Mouse (Mus musculus) CD4-positive helper T cell, adult 2 months (primary cell): ENCODE data around the gene Mmp17.

Experiments
- DNase-seq: peaks from one replicate; pipeline ENCODE4 v3.0.0-alpha.2; 2012; ENCODE audit warnings: low read depth, missing footprints, low spot score

The Mmp17 gene

DNA sequence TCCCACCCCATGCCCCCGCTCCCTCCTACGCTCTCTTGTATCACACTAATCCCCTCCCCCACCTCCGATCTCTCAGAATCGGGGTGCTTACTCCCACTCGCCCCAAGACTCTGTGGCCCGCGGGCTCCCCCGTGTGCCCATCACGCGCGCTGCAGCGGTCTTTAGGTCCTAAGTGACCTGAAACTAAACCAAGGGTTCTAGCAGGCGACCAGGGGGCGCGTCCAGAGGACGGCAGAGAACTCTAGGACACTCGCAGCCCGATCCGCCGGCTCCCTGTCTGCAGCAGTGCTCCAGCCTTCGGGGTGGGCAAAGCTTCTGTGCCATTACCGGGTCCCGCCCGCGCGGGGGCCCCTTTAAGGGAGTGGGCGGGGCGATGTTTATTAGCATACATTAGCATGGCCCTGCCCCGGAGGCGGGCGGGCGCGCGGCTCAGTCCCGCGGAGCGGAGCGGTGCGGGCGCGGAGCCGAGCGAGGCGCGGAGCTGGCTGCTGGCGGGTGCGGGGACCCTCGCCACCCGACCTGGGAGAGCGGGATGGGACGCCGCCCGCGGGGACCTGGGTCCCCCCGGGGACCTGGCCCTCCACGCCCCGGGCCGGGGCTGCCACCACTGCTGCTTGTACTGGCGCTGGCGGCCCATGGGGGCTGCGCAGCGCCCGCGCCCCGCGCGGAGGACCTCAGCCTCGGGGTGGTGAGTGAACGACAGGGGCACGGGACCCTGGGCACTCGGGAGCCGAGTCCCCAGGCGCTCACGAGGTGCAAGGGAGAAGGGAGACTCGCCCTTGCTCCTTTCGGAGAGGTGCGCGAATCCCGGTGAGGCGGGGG lies at the start of gene Mmp17:
Gene Mmp17 (plus strand): TSS at position 409 of the 822 bp plus-strand sequence.
- peak; percentile 89 for DNase-seq

- DNase-seq: no peak
These were observed 49.5 kb upstream of the Mmp17 start for GRCm38 (mm10) chr5:129534500-129534899.

DNA sequence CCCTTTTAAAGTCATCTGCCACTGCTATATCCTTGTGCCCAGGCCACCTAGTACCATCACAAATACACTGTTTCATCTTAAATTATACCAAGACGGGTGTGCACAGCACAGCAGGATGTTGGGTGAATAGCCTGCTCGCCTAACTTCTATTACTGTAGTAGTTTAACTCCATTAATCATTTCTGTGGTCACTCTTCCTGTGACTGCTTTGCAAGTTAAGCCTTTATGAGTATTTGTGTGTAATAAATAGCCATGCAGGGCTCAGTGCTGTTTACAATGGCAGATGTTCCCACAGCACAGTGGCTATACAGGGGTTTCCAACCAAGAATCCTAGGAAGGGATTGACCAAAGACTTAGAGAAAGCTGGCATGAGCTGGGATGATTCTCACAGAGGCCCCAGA lies 48.9 kb upstream of the Mmp17 start:
- DNase-seq: no peak

DNA sequence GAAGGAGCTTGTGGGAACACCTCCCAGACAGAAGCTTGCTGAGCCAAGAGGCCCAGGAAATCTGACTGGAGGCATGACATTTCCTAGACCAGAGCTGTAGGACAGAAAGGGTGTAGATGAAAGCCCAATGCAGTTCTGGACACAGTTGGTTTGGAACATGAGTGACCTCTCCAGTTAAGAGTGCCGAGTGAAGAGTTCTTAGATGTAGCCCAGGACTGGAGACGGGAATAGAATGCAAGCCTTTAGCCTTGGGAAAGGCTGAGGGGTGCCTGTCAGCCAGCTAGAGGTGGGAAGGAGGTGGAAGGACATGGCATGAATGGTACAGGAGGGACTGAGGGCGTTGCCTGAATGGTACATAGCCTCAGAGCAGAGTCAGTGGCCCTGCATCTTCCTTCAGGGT lies 48.5 kb upstream of the Mmp17 start:
- DNase-seq: no peak

GRCm38 (mm10) chr5:129538826-129539225 lies 45.1 kb upstream of the Mmp17 start:
- no peak for DNase-seq

- DNase-seq: no peak
These were observed 41.7 kb upstream of the Mmp17 start for GRCm38 (mm10) chr5:129542236-129542635.

GRCm38 (mm10) chr5:129545787-129546186 lies 38.2 kb upstream of the Mmp17 start:
- DNase-seq: no peak

GRCm38 (mm10) chr5:129549716-129550115 lies 34.3 kb upstream of the Mmp17 start:
- no peak for DNase-seq

- no peak for DNase-seq
These were observed 33.2 kb upstream of the Mmp17 start for GRCm38 (mm10) chr5:129550790-129551189.

GRCm38 (mm10) chr5:129551991-129552390 lies 32.0 kb upstream of the Mmp17 start:
- no peak for DNase-seq

- no peak for DNase-seq
These were observed 30.3 kb upstream of the Mmp17 start for GRCm38 (mm10) chr5:129553642-129554041.

DNA sequence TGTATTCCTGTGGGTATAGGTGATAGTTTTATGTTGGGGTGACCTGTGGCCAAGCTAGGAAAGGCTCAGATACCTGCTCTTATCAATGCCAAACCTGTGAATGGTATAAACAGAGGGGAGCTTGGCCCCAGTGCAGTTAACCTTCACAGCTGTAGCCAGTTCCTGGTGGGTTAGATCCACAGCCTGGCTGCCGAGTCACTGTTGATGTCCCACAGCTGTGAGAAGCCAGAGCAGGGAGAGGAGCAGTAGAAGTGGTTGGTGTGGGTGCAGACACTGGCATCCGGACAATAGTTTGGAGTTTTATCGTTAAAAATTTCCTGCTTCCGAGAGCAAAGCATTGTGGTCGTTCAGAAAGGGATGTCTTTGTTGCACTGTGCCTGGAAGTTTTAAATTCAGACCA lies 25.4 kb upstream of the Mmp17 start:
- no peak for DNase-seq

GRCm38 (mm10) chr5:129559283-129559682 lies 24.7 kb upstream of the Mmp17 start:
- DNase-seq: no peak

DNA sequence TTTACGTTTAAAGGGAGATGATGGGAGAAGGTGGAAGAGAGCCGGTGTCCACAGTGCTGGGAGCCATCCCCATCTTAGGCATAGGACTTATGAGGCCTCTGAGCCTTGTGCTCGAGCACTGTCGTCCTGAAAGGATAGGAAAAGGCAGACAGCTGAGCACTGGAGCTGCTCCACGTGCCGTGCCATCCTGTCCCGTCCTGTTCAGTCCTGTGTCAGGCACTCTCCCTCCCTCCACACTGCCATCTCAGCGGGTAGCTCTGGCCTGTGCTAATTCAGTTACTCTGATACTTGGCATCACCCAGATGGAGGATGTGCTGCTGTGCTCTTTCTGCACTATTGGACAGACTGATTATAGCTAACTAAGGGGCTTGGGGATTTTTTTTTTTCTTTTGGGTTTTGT lies 21.6 kb upstream of the Mmp17 start:
- no peak for DNase-seq

DNA sequence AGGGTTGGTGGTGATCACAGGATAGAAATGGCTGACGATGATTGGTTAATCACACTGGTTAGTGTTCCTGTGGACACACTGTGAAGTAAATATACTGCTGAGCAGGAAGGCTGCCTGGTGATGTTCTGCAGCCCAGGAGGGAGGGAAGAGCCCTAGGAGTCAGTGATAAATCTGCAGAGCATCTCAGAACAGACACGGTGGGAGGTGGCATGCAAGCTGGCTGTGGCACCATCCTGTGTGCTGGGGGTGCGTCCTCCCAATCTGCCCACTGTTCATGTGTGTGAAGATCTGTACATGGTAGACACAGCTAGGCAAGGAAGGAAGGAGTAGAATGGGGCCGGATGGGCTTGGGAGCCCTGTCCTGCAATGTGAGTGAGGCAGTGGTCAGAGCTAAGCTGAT lies 15.4 kb upstream of the Mmp17 start:
- DNase-seq: no peak

DNA sequence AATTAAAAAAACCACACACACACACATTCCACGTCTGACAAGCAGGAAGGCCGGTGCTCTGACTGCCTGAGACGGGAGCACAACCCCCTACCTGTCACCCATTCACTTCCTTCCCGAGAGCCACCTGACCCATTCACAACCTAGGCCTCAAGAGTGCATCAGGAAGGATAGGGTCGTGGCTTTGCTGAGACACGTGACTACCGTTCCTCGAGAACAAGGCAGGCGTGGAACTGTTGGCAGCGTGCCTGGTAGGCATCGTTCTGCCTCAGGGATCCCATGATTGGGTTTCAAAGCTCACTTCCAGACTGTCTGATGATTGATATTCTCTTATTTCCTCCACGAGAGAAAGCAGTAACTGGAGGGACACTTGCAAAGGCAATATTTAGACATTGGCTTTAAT lies 5.8 kb upstream of the Mmp17 start:
- DNase-seq: no peak

- DNase-seq: no peak
These were observed 3.9 kb upstream of the Mmp17 start for GRCm38 (mm10) chr5:129580046-129580445.

- no peak for DNase-seq
These were observed 3.4 kb upstream of the Mmp17 start for GRCm38 (mm10) chr5:129580572-129580971.

- DNase-seq: no peak
These were observed 3.0 kb upstream of the Mmp17 start for GRCm38 (mm10) chr5:129581015-129581414.

DNA sequence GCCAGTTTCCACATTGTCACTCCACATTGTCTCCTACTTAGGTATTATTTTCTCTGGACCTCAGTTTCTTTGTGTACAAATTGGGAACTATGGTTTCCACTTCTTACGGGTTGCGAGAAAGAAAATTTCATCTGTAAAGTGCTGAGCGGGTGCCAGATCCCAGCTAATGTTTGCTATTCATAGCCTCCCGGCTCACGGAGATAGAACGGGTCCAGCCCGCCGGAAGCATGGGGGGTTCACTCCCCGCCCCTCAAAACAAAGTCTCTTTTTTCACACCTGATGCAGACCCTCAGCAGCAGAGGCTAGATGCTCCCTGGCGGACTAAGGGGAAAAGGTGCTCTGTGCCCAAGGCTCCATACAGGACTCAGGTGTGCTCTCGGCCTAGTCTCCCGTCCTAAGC lies 638 bp upstream of the Mmp17 start:
- DNase-seq: no peak

DNA sequence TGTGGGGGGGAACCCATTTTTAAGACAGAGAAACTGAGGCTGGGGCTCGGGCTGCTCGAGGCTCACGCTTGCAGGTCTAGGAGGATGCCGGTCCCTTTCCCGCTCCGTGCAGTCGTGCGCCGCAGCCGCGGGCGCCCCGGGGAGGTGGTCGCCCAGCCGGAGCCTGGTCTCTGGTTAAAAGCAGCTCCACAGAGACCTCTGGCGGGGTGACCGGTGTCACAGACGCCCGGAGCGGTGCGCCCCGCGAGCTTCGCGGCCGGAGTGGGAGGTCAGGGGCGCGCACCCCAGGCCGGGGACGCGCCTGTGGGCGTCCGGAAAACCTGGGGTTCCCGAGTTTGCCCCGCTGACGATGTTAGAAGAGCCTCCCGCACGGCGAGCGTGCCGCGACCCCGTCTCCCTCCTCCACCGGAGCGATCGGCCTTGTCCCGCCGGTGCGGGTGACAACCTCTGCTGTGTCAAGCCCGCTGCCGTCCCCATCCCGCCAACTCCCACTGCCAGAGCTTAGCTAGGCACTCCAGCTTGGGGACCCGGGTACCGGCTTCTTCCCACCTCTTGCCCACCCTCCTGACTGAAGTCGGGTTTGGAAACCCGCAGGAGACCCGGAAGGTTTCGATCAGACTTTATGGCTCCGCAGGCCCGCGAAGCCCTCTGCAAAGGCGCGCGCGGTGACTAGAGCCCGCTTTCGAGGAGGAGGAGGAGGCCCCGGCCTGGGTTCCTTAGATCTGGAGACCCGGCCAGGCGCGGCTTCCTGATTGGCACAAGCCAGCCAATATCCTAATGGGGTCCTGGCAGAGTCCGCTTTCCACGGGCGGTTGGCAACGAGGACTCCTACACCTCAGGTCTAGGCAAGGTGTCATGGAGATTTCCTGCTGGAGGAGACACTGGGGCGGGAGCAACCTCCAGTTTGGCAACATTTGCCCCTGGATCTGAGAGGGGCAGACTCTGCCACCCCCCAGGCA lies 893 bp downstream of the Mmp17 start:
- peak; percentile 43 for DNase-seq

DNA sequence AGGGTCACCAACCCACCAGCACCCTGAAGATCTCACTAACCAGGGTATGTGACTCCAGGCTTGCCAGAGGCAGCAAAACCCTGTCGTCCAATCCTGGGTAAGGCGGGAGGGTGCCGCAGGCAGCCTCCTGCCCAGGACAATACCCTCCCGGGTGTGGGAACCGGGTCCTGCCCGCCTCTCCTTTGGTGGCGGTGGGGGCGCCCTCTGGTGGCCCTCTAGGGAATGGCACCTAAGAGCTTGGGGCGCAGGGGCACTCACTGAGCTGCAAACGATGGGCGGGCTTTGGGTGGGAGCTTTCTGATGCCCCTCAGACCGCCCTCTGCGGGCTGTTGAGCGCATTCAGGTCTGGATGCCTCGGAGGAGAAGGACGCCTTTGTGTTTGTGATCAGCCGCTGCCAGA lies 2.0 kb downstream of the Mmp17 start:
- DNase-seq: peak; percentile 83

DNA sequence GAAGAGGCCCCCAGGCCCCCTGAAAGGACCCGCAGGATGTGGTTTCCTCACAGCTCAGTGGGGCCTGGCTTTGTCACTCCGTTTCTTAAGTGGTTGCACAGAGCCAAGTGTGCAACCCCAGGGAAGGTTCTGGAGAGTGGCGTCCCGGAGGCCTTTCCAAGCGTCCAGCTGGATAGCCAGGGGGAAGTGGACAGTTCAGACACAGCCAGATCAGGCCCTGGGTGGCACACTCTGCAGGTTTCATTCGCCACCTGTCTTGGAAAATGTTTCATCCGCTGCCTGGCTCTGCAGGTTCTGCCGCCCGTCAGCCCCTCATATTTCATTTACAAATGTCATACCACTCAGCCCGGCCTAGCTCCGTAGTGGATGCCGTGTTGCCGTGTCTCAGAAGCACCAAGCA lies 2.5 kb downstream of the Mmp17 start:
- DNase-seq: no peak
